Mouse (Mus musculus) stomach, embryonic 14.5 days (tissue): ENCODE results near the gene Pdgfra. TPM values are rescaled to one million over a fixed set of nuclear protein-coding genes. Genes with fewer than 3 reads are reported as not detected.

Experiments
- ATAC-seq: fragments of 200-750 bp; cut with Nextera tagmentation; 2 replicates; pipeline ENCODE4 v1.8.0; 2017; ENCODE audit warnings: low read depth, moderate TSS enrichment; ENCODE audit not compliant: insufficient number of reproducible peaks, insufficient read depth, low FRiP score
- H3K27ac ChIP-seq: fragments of 300-500 bp; sonication (generic); 2 replicates; pipeline ENCODE4 v1.5.1; 2014; ENCODE audit warnings: mild to moderate bottlenecking, low read length, moderate library complexity, mixed read lengths
- H3K27me3 ChIP-seq: fragments of 300-500 bp; sonication (generic); 2 replicates; pipeline ENCODE4 v1.6.1; 2014; ENCODE audit warnings: low read length, control low read depth, mixed read lengths; ENCODE audit not compliant: control insufficient read depth, insufficient read depth
- H3K36me3 ChIP-seq: fragments of 300-500 bp; sonication (generic); 2 replicates; pipeline ENCODE4 v1.6.1; 2014; ENCODE audit warnings: mild to moderate bottlenecking, control low read depth, low read length, moderate library complexity, mixed read lengths; ENCODE audit not compliant: control insufficient read depth, insufficient read depth
- H3K4me1 ChIP-seq: fragments of 300-500 bp; sonication (generic); 2 replicates; pipeline ENCODE4 v1.6.1; 2014; ENCODE audit warnings: low read length, control low read depth, mixed read lengths; ENCODE audit not compliant: control insufficient read depth, insufficient read depth
- H3K4me2 ChIP-seq: fragments of 300-500 bp; sonication (generic); replicated peaks from 2 replicates; pipeline ENCODE4 v1.6.1; 2014; ENCODE audit warnings: low read depth, low read length, control low read depth
- H3K4me3 ChIP-seq: fragments of 300-500 bp; sonication (generic); 2 replicates; pipeline ENCODE4 v1.5.1; 2014; ENCODE audit warnings: low read depth, low read length, control low read depth
- H3K9ac ChIP-seq: fragments of 300-500 bp; sonication (generic); replicated peaks from 2 replicates; pipeline ENCODE4 v1.6.1; 2014; ENCODE audit warnings: low read depth, mild to moderate bottlenecking, control low read depth, low read length, moderate library complexity, mixed read lengths
- H3K9me3 ChIP-seq: fragments of 300-500 bp; sonication (generic); 2 replicates; pipeline ENCODE4 v1.6.1; 2016; ENCODE audit warnings: low read depth, low read length, control low read depth; ENCODE audit not compliant: control insufficient read depth
- WGBS: fragments of 180-500 bp; shearing (Covaris S2); extraction: QIAGEN DNeasy Blood & Tissue Kit; methylation state at CpG from one replicate; pipeline ENCODE4 v1.1.7; 2014; 5-methylcytosine and 5-hydroxymethylcytosine counted together
- polyA plus RNA-seq: library from polyadenylated mRNA; unstranded; fragments of >200 nt; fragmentation: Nextera tagmentation; extraction: Ambion mirVana; gene quantifications from 2 replicates; pipeline ENCODE4 v1.2.1, GENCODE M21; 2014

The Pdgfra gene
- polyA plus RNA-seq, 1 experiment from 2014 or later: 56.3 TPM

- Histone ChIP-seq H3K4me2 (peak overlapping the region; percentile 88), H3K27ac (peak overlapping the region; percentile 97), H3K27me3 (no peaks in the 10 kb centered on the region), H3K9ac (peak overlapping the region; percentile 86), H3K4me1 (peaks cover 19% of the 10 kb centered on the region), H3K9me3 (no peaks in the 10 kb centered on the region), H3K36me3 (no peaks in the 10 kb centered on the region), H3K4me3 (peak overlapping the region; percentile 63)
- WGBS: under 1% methylated on average over 72 of the region's 72 CpGs
- ATAC-seq: no peak
These were observed 916 bp downstream of the Pdgfra start for GRCm38 (mm10) chr5:75152791-75153625.

GRCm38 (mm10) chr5:75153626-75153960, 1.5 kb downstream of the Pdgfra start:
- Histone ChIP-seq H3K9ac (peak overlapping the region; percentile 86), H3K4me1 (peaks cover 23% of the 10 kb centered on the region), H3K27me3 (no peaks in the 10 kb centered on the region), H3K36me3 (no peaks in the 10 kb centered on the region), H3K27ac (peak overlapping the region; percentile 97), H3K4me2 (peak overlapping the region; percentile 88), H3K4me3 (peak overlapping the region; percentile 63), H3K9me3 (no peaks in the 10 kb centered on the region)
- WGBS: under 1% methylated on average over 13 of the region's 13 CpGs
- ATAC-seq: no peak

GRCm38 (mm10) chr5:75153961-75154620, 2.0 kb downstream of the Pdgfra start:
- 1% methylated on average over 27 of the region's 27 CpGs for WGBS
- H3K9ac ChIP-seq: peak overlapping the region; percentile 86
- no peaks in the 10 kb centered on the region for H3K36me3 ChIP-seq
- peak overlapping the region; percentile 97 for H3K27ac ChIP-seq
- no peaks in the 10 kb centered on the region for H3K9me3 ChIP-seq
- H3K4me1 ChIP-seq: peaks cover 21% of the 10 kb centered on the region
- no peak for ATAC-seq
- peak overlapping the region; percentile 63 for H3K4me3 ChIP-seq
- H3K27me3 ChIP-seq: no peaks in the 10 kb centered on the region
- H3K4me2 ChIP-seq: peak overlapping the region; percentile 88

DNA sequence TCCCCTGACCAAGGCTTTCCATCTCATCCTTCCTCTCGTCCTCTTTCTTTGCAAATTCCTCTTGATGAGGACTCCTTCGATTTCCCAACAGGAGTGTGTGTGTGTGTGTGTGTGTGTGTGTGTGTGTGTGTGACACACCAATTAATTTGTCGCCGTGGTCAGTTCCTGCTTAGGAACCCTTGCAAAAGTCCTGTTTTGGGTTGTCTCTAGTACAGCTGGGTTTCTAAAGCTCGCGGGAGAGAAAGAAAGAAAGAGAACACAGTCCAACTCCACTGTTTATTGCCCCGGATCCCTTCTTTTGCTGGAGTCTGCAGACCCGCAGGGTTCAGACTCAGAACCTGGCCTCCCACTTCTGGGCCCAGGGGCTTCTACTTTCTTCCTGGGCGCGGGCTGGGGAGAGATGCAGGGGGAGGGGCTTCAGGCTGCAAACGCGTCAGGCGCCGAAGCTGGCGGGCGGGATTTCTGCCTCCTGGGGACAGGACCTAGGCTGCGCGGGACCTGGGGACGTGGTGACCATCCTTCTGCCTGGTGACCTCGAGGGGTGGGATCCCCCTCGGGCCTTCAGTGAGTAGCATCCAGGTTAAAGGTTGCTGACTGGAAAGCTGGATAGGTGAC, 2.6 kb downstream of the Pdgfra start:
- H3K27me3 ChIP-seq: no peaks in the 10 kb centered on the region
- H3K9ac ChIP-seq: peak overlapping the region; percentile 86
- H3K27ac ChIP-seq: peak overlapping the region; percentile 97
- peak overlapping the region; percentile 88 for H3K4me2 ChIP-seq
- WGBS: 1% methylated on average over 21 of the region's 21 CpGs
- H3K4me3 ChIP-seq: peak overlapping the region; percentile 63
- H3K4me1 ChIP-seq: peaks cover 18% of the 10 kb centered on the region
- ATAC-seq: peak; percentile 19; the same call in 1 of the 2 replicates
- H3K36me3 ChIP-seq: no peaks in the 10 kb centered on the region
- no peaks in the 10 kb centered on the region for H3K9me3 ChIP-seq

DNA sequence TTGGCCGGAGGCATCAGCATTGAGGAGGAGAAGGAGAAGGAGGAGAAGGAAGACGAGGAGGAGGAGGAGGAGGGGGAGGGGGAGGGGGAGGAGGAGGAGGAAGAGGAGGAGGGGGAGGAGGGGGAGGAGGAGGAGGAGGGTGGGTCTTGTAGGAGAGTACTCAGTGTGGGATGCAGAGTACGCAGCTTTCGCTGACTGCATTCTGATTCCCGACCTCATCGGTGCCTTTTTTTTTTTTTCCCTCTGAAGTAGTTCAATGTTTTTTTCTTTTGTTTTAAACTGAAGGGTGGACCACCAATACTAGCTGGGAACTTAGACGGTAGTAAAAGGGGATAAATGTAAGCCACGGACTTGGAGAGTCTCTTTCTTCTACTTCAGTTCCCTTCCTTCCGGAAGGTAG, 3.2 kb downstream of the Pdgfra start:
- H3K4me2 ChIP-seq: peak overlapping the region; percentile 88
- no peak for ATAC-seq
- H3K4me1 ChIP-seq: peaks cover 14% of the 10 kb centered on the region; the same call in 1 of the 2 replicates
- peak overlapping the region; percentile 63 for H3K4me3 ChIP-seq
- H3K27me3 ChIP-seq: no peaks in the 10 kb centered on the region
- WGBS: 2% methylated on average over 7 of the region's 9 CpGs
- H3K9me3 ChIP-seq: no peaks in the 10 kb centered on the region
- H3K9ac ChIP-seq: peak overlapping the region; percentile 86; the same call in 1 of the 2 replicates
- peak overlapping the region; percentile 97 for H3K27ac ChIP-seq
- no peaks in the 10 kb centered on the region for H3K36me3 ChIP-seq

GRCm38 (mm10) chr5:75155741-75156553, 3.9 kb downstream of the Pdgfra start:
- no peaks in the 10 kb centered on the region for H3K9me3 ChIP-seq
- peaks cover 4% of the 10 kb centered on the region; the same call in 1 of the 2 replicates for H3K36me3 ChIP-seq
- H3K4me1 ChIP-seq: peaks cover 15% of the 10 kb centered on the region; the same call in 1 of the 2 replicates
- WGBS: under 1% methylated on average over 49 of the region's 52 CpGs
- H3K4me3 ChIP-seq: peak overlapping the region; percentile 63
- peak overlapping the region; percentile 77 for H3K27ac ChIP-seq
- peak overlapping the region; percentile 69 for H3K9ac ChIP-seq
- no peaks in the 10 kb centered on the region for H3K27me3 ChIP-seq
- H3K4me2 ChIP-seq: peak overlapping the region; percentile 88
- ATAC-seq: peak; percentile 77

DNA sequence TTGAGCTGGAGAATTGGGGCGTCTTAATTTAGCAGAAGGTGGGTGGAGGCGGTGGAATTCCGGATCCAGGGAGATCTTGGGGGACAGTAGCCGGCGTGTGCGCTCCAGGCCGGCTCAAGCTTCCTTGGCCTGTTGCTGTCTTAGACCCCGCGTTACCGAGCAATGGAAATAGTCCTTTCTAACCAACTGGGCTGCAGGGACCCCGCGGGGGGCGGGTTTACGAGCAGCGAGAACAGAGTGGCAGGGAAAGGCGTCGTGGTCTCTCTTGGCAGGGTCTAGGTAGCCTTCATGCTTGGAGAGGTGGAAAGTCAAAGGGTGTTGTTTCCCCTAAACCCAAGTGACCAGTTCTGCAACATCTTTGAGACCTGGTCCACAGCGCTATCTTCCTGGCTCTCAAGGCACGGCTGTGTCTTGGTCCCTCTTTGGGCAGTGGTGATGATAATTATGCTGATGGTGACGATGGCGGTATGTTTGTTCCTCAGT, 4.5 kb downstream of the Pdgfra start:
- H3K27ac ChIP-seq: peak overlapping the region; percentile 77
- peak overlapping the region; percentile 63 for H3K4me3 ChIP-seq
- H3K4me2 ChIP-seq: peak overlapping the region; percentile 88
- H3K27me3 ChIP-seq: no peaks in the 10 kb centered on the region
- H3K36me3 ChIP-seq: peaks cover 5% of the 10 kb centered on the region; the same call in 1 of the 2 replicates
- WGBS: under 1% methylated on average over 21 of the region's 21 CpGs
- ATAC-seq: no peak
- peak overlapping the region; percentile 69 for H3K9ac ChIP-seq
- H3K9me3 ChIP-seq: no peaks in the 10 kb centered on the region
- H3K4me1 ChIP-seq: peaks cover 16% of the 10 kb centered on the region; the same call in 1 of the 2 replicates
